In the genomic region with DNA sequence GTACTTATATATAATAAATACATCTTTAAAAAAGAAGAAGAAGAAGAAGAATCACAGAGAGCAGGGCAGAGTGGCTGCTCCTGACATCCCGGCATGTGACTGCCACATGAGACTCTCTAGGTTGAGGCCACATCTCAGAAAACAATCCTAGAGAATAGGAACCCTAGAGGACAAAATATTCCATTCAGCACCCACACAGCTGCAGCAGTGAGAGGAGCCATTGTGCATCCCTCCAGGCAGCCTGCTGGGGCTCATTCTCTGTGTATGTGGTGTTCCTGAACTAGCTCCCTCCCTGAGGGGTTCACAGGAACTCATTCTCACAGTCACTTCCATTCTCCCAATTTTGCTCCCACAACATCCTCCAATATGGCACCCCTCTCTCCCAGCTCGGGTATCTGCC, we compare ENCODE assay signal across 23 mouse cellular contexts. TPM values are rescaled to one million over a fixed set of nuclear protein-coding genes. Genes with fewer than 3 reads are reported as not detected.
DNase-seq lines count a peak whose midpoint lies in the region; TF ChIP-seq lines count a peak whose summit lies in the region.
"Had no signal": no experiment of that assay in that cellular context is flagged by ENCODE, and none has a peak within 500 bp of the region (broad histone marks: within the 10 kb centered on the region; RNA-seq: fewer than 3 reads in every experiment).

No protein-coding gene starts in this region.

- no peaks in the 10 kb centered on the region for H3K27me3 ChIP-seq in small intestine, adult 2 months (ENCODE audit: control insufficient read depth, insufficient read depth, low read length)
- H3K27me3 ChIP-seq: embryonic facial prominence, embryonic 15.5 days; heart, embryonic 15.5 days; hindbrain, embryonic 13.5 days had no signal

- peak; percentile 49 for DNase-seq in layer of hippocampus, adult 11-12 months (ENCODE audit: low spot score)
- DNase-seq in layer of hippocampus, adult 9-10 months (ENCODE audit: low spot score), result no peak
- peak; percentile 41 for DNase-seq in right cerebral cortex, adult 18-20 months
- no peak for DNase-seq in right cerebral cortex, postnatal 14 days
- DNase-seq in brain, adult 2 months (ENCODE audit: low read depth, low spot score), result peak; percentile 84
- DNase-seq in heart, adult 11 months, result no peak
- DNase-seq: adrenal gland, adult 8-10 months; adrenal gland, postnatal 36 days; cerebellum, adult 18-20 months; cerebellum, postnatal 10 days; embryo, embryonic 11 days; gastrocnemius, postnatal 36 days; heart, adult 18-20 months; heart, postnatal 14 days had no signal

- peak overlapping the region; percentile 25; the same call in 1 of the 2 replicates for H3K27ac ChIP-seq in small intestine, adult 2 months (ENCODE audit: insufficient read depth, low read depth, low read length)
- H3K27ac ChIP-seq: embryonic facial prominence, embryonic 15.5 days; forebrain, embryonic 10.5 days; heart, embryonic 10.5 days; heart, embryonic 15.5 days; hindbrain, embryonic 13.5 days; hindbrain, postnatal 0 days had no signal

- no peak overlapping the region for H3K4me3 ChIP-seq in small intestine, adult 2 months (ENCODE audit: low read depth, low read length)
- H3K4me3 ChIP-seq: embryonic facial prominence, embryonic 15.5 days; erythroblast, embryonic 14.5 days; forebrain, embryonic 10.5 days; heart, embryonic 10.5 days; heart, embryonic 15.5 days; hindbrain, embryonic 13.5 days had no signal

- no peak for TF ChIP-seq CTCF in small intestine, adult 2 months (IDR thresholded peaks at IDR 0.05; ENCODE audit: extremely low read depth, insufficient read length, insufficient replicate concordance, low read depth, low read length)

- no peaks in the 10 kb centered on the region for H3K36me3 ChIP-seq in small intestine, adult 2 months (ENCODE audit: control insufficient read depth, insufficient read depth, low read length)
- H3K36me3 ChIP-seq: G1E; heart, embryonic 15.5 days had no signal

- 78% methylated on average over 2 of the region's 2 CpGs for WGBS in small intestine, adult 2 months

- no peak for TF ChIP-seq POLR2A in small intestine, adult 2 months (IDR thresholded peaks at IDR 0.05; ENCODE audit: low read depth, low read length)

- peaks cover 3% of the 10 kb centered on the region for H3K4me1 ChIP-seq in small intestine, adult 2 months (ENCODE audit: control insufficient read depth, insufficient read depth, insufficient read length, low read length)
- H3K4me1 ChIP-seq: embryonic facial prominence, embryonic 15.5 days; heart, embryonic 10.5 days; heart, embryonic 15.5 days; hindbrain, embryonic 13.5 days had no signal

RNA-seq across cellular contexts. Expression of a gene that starts 35.3 kb away (rescaled TPM):
- polyA plus RNA-seq in small intestine, adult 2 months (2012; rRNA removed), result 5.2 and 10.2 TPM in 2 replicates

Comparison
In these comparisons a context has a peak if more than half of its experiments do, and no peak if none do; other contexts are left out.
1. DNase-seq: peak in layer of hippocampus, adult 11-12 months (single experiment), right cerebral cortex, adult 18-20 months (single experiment) and brain, adult 2 months (single experiment); none in layer of hippocampus, adult 9-10 months (single experiment), right cerebral cortex, postnatal 14 days (single experiment) and heart, adult 11 months (single experiment).